Mouse (Mus musculus) embryonic facial prominence, embryonic 10.5 days (tissue): ENCODE data around the gene Sec23a. TPM values are rescaled to one million over a fixed set of nuclear protein-coding genes. Genes with fewer than 3 reads are reported as not detected.
"Not testable (repeated sequence)": the region's sequence is repeated elsewhere in the genome, so short reads cannot be mapped to it uniquely, and the experiment has no call there.

Experiments
- DNase-seq: peaks from one replicate; pipeline ENCODE4 v3.0.0-alpha.2; 2017; ENCODE audit warnings: low spot score
- H3K27ac ChIP-seq: fragments of 300-500 bp; sonication (generic); replicated peaks from 2 replicates; pipeline ENCODE4 v1.5.1; 2016; ENCODE audit warnings: mild to moderate bottlenecking
- H3K27me3 ChIP-seq: fragments of 300-500 bp; sonication (generic); replicated peaks from 2 replicates; pipeline ENCODE4 v1.6.1; 2016; ENCODE audit warnings: low read depth, mild to moderate bottlenecking; ENCODE audit not compliant: poor library complexity, severe bottlenecking
- H3K36me3 ChIP-seq: fragments of 300-500 bp; sonication (generic); replicated peaks from 2 replicates; pipeline ENCODE4 v1.6.1; 2016; ENCODE audit warnings: mild to moderate bottlenecking, moderate library complexity
- H3K4me1 ChIP-seq: fragments of 300-500 bp; sonication (generic); 2 replicates; pipeline ENCODE4 v1.6.1; 2016
- H3K4me3 ChIP-seq: fragments of 300-500 bp; sonication (generic); 2 replicates; pipeline ENCODE4 v1.5.1; 2016; ENCODE audit warnings: mild to moderate bottlenecking, moderate library complexity
- H3K9me3 ChIP-seq: fragments of 300-500 bp; sonication (generic); 2 replicates; pipeline ENCODE4 v1.6.1; 2016; ENCODE audit warnings: mild to moderate bottlenecking
- WGBS: fragments of 180-500 bp; shearing (Covaris S2); methylation state at CpG from one replicate; pipeline ENCODE4 v1.1.7; 2016; 5-methylcytosine and 5-hydroxymethylcytosine counted together
- polyA plus RNA-seq: library from polyadenylated mRNA; unstranded; fragments of >200 nt; fragmentation: Nextera tagmentation; extraction: Ambion mirVana; gene quantifications from 2 replicates; pipeline ENCODE4 v1.2.1, GENCODE M21; 2016

Gene Sec23a
- polyA plus RNA-seq = 59.8 and 60.5 TPM in 2 replicates

DNA sequence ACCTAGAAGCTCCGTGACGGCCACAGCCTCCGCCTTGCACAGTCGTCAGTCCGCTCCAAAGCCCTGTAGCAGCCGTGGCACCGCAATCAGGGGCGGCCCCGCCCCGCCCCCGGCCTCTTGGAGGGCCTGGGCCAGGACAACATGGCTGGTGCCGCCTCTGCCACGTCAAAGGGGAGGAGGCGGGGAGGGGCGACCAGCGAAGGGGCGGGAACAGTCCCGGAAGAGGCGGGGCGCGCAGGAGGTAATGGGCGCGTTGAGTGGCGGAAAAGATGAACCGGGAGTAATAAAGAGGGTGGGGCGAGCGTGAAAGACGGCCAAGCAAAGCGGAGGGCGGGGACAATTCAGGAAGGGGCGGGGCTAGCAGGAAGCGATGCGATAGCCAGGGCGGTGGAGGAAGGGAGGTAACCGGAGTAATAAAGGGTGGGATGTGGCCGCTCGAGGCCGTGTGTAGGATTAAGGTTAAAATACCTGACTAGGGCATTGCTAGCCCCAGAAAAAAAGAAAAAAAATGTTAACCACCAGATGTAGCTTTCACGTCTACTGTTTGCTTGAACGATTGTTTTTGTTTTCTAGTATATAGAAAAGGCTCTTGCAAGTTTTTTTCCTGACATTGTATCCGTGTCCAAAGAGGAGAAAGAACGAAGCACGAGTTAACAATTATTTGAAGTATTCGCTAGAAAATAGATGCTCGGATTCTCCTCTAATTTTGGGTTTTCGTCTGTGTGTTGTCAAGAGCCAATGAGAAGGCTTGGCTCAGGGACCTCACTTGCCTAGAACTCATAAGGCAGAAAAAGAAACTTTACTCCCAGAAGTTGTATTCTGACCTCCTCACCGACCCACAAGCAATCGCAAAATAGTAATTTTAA lies at the start of gene Sec23a:
Sec23a (minus strand) TSS at position 174 of the 866 bp plus-strand sequence.
- Histone ChIP-seq H3K4me3 (peak within 1 kb of the TSS; percentile 85), H3K27ac (peak within 1 kb of the TSS; percentile 90), H3K4me1 (peaks cover 25% of the 10 kb centered on the region), H3K9me3 (no peaks in the 10 kb centered on the region), H3K27me3 (no peaks in the 10 kb centered on the region), H3K36me3 (peaks cover 29% of the 10 kb centered on the region)
- peak; percentile 99 for DNase-seq
- 1% methylated on average over 48 of the region's 48 CpGs for WGBS

DNA sequence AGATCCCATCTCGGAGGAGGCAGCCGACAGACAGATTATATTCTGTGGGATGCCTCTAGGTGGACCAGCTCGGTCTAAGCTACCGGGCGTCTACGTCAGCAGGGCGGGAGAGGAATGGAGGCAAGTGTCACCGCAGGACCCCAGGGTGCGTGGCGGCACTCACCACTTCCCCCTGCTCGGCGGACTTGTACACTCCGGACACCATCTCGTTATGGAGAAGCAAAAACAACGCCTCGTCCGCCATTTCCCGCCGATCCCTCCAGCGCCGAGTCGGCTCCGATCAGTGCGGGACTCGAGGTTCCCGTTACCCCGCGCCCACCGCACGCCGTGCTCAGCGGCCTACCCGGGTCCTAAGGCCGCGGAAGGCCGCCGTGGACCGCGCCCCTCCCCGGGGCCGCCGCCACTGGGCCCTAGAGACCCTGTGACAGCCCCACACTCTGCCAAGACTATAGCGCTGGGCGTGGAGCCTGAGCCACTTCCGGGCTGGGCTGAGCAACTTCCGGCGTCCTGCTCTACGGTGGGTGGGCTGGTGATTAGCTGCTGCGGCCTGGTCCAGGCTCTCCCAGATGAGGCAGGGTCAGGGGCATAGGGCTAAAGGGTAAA lies 49.3 kb upstream of the Sec23a start, which contains the start of gene Trappc6b:
Trappc6b (minus strand) TSS at position 480 of the 603 bp plus-strand sequence.
- WGBS = under 1% methylated on average over 49 of the region's 49 CpGs
- Histone ChIP-seq H3K27ac (peak within 1 kb of the TSS; percentile 96), H3K36me3 (peaks cover 32% of the 10 kb centered on the region), H3K9me3 (no peaks in the 10 kb centered on the region), H3K4me1 (peaks cover 17% of the 10 kb centered on the region), H3K4me3 (peak within 1 kb of the TSS; percentile 84), H3K27me3 (no peaks in the 10 kb centered on the region)
- peak; percentile 89 for DNase-seq

DNA sequence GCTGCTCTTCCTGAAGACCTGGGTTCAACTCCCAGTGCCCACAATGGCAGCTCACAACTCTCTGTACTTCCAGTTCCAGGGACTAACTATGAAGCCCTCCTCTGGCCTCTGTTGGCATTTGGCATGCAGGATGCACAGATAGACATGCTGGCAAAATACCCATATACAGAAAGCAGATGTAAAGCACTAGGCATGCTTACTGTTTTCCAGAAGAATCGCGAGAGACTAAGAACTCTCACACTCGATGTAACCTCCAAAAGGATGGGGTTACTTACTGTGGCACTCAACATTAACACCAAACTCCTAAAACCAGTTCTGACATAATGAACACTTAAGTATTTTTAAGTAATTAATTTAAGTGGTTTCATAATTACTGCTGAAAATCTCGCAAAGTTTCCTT lies 48.5 kb upstream of the Sec23a start:
- Histone ChIP-seq H3K27ac (peak overlapping the region; percentile 96), H3K27me3 (no peaks in the 10 kb centered on the region), H3K9me3 (no peaks in the 10 kb centered on the region), H3K4me3 (peak overlapping the region; percentile 84), H3K4me1 (peaks cover 14% of the 10 kb centered on the region), H3K36me3 (peaks cover 40% of the 10 kb centered on the region)
- no peak for DNase-seq
- WGBS = 63% methylated on average over 4 of the region's 4 CpGs

DNA sequence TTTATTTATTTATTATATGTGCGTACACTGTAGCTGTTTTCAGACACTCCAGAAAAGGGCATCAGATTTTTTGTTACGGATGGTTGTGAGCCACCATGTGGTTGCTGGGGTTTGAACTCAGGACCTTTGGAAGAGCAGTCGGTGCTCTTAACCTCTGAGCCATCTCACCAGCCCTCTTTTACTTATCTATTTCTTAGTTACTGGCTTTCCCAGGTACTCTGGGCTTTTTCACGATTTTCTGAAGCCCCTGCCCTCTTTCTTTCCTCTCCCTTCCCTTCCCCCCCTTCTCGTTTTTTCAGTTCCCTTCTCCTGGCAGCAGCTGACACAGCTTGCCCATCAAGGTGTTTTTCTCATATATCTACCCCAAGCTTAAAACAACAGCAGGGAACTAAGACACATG lies 46.4 kb upstream of the Sec23a start:
- H3K27ac ChIP-seq, H3K4me3 ChIP-seq, H3K27me3 ChIP-seq, DNase-seq, H3K9me3 ChIP-seq: not testable (repeated sequence)
- 88% methylated on average over 5 of the region's 5 CpGs for WGBS
- peaks cover 54% of the 10 kb centered on the region for H3K36me3 ChIP-seq
- peaks cover 14% of the 10 kb centered on the region for H3K4me1 ChIP-seq

GRCm38 (mm10) chr12:59056222-59056621 lies 44.4 kb upstream of the Sec23a start:
- H3K27me3 ChIP-seq = no peaks in the 10 kb centered on the region
- H3K9me3 ChIP-seq = no peaks in the 10 kb centered on the region
- DNase-seq = no peak
- 97% methylated on average over 11 of the region's 11 CpGs for WGBS
- H3K27ac ChIP-seq = no peak overlapping the region
- peaks cover 65% of the 10 kb centered on the region for H3K36me3 ChIP-seq
- H3K4me3 ChIP-seq = no peak overlapping the region
- peaks cover 12% of the 10 kb centered on the region for H3K4me1 ChIP-seq

DNA sequence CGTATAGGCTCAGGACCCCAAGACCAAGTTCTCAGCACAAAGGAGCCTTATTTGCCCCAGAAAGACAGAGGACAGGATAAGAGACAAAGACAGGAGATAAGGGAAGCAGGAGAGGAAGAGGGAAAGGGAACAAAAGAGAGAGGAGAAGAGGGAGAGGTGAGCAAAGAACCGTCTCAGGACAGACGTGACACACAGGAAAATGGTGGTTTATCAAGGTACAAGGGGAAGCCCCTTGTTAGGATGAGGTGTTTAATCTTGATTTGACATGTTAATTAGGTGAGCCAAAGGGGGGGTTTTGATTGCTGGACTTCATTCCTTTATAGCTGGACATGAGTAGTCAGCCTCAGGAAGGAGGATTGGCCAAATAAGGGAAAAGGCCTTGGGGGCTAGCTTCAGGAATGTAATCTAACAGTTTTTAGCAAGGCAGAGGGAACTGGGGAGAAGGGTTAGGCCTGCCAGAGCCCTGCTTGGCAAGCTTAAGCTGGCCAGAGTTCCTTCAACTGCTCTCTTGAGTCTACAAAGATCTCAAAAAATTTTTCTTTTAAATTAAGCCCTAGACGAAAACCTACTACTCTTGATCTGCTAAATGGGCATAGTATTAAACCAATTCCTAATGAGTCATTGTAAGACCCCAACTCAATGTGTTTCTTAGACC lies 43.5 kb upstream of the Sec23a start:
- 85% methylated on average over 4 of the region's 4 CpGs for WGBS
- no peaks in the 10 kb centered on the region for H3K27me3 ChIP-seq
- no peak overlapping the region for H3K4me3 ChIP-seq
- H3K4me1 ChIP-seq = peaks cover 8% of the 10 kb centered on the region
- peaks cover 70% of the 10 kb centered on the region for H3K36me3 ChIP-seq
- H3K9me3 ChIP-seq = no peaks in the 10 kb centered on the region
- no peak for DNase-seq
- no peak overlapping the region for H3K27ac ChIP-seq

GRCm38 (mm10) chr12:59053976-59054375 lies 42.2 kb upstream of the Sec23a start:
- no peak for DNase-seq
- Histone ChIP-seq H3K27me3 (no peaks in the 10 kb centered on the region), H3K4me3 (no peak overlapping the region), H3K9me3 (no peaks in the 10 kb centered on the region), H3K36me3 (peaks cover 76% of the 10 kb centered on the region), H3K4me1 (no peaks in the 10 kb centered on the region), H3K27ac (no peak overlapping the region)

DNA sequence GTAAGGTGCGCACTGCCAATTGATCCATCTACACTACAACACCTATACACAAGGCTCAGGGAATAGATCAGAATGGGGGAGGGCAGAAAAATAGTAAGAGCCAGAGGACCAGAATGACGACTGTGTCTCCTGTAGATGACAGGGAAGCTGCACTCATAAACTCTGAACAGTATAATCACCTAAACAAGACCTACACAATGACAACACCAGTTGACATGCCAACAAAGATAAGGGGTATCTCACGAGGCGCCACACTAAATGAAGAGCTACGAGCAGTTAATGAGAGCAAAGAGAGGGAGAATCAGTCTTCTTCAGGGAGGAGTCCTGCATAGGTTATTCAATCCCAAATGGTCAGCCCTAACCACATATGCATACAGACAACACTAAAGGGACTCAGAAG lies 41.3 kb upstream of the Sec23a start:
- peaks cover 78% of the 10 kb centered on the region for H3K36me3 ChIP-seq
- H3K4me1 ChIP-seq = no peaks in the 10 kb centered on the region
- no peaks in the 10 kb centered on the region for H3K9me3 ChIP-seq
- no peak overlapping the region for H3K4me3 ChIP-seq
- H3K27ac ChIP-seq = no peak overlapping the region
- DNase-seq = no peak
- WGBS = 92% methylated on average over 5 of the region's 5 CpGs
- H3K27me3 ChIP-seq = no peaks in the 10 kb centered on the region

DNA sequence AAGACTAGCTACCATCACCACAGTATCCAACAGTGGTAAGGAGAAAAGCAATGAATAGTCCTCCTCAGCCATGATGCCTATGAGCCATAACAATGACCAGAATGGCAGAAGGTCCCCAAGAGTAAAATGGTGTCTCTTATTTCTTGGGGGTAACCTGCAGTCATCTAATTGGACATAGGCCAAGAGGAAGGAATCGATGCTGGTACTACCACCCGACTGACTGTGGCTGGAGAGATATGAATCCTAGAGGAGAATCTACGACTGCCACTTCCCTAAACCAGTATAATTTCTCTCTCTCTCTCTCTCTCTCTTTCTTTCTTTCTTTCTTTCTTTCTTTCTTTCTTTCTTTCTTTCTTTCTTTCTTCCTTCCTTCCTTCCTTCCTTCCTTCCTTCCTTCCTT lies 40.7 kb upstream of the Sec23a start:
- H3K27ac ChIP-seq = no peak overlapping the region
- H3K36me3 ChIP-seq = peaks cover 78% of the 10 kb centered on the region
- no peaks in the 10 kb centered on the region for H3K4me1 ChIP-seq
- H3K4me3 ChIP-seq = no peak overlapping the region
- DNase-seq = no peak
- no peaks in the 10 kb centered on the region for H3K27me3 ChIP-seq
- H3K9me3 ChIP-seq = no peaks in the 10 kb centered on the region
- 93% methylated on average over 3 of the region's 3 CpGs for WGBS

GRCm38 (mm10) chr12:59040851-59041250 lies 29.0 kb upstream of the Sec23a start:
- 0 out of 2 replicates have a peak, but pooled peaks cover 4% of the 10 kb centered on the region for H3K4me1 ChIP-seq
- no peak overlapping the region for H3K27ac ChIP-seq
- peaks cover 42% of the 10 kb centered on the region for H3K36me3 ChIP-seq
- H3K9me3 ChIP-seq = no peaks in the 10 kb centered on the region
- DNase-seq = no peak
- H3K4me3 ChIP-seq = no peak overlapping the region
- WGBS = 23% methylated on average over 7 of the region's 7 CpGs
- H3K27me3 ChIP-seq = no peaks in the 10 kb centered on the region

DNA sequence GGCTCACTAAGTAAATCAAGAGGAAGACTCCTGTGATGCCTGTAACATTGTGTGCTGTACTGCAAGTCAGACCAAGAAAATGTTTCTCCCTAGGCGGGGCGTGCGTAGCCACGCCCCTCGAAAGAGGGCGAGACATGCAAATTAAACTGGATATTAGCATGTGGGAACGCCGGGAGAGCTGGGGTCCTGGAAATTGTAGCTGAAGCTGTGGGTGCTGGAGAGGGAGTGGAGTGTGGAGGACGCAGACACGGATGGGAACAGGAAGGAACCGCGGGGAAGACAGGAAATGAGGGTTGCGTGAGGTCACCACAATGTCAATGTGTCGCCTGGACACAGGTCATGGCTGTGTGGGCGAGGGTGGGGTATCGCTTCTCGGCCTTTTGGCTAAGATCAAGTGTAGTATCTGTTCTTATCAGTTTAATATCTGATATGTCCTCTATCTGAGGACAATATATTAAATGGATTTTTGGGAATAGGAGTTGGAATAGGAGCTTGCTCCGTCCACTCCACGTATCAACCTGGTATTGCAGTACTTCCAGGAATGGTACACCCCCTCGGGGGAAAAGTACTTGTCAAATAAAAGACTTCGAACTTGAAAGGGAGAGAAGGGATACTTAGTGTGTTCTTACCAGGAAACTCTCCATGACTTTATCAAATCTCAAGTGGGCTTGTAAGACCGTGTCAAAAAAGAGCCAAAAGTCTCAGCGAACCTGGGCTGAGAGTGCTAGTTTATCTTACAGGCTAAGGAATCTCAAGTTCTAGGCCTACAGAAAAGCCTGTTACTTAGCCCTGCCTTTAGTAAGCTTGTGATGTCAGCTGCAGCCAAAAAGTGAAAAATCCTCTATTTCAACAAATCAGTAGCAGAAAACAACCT lies 28.4 kb upstream of the Sec23a start:
- H3K36me3 ChIP-seq = peaks cover 36% of the 10 kb centered on the region
- 1% methylated on average over 23 of the region's 23 CpGs for WGBS
- no peaks in the 10 kb centered on the region for H3K27me3 ChIP-seq
- 0 out of 2 replicates have a peak, but pooled peaks cover 4% of the 10 kb centered on the region for H3K4me1 ChIP-seq
- H3K9me3 ChIP-seq = no peaks in the 10 kb centered on the region
- peak overlapping the region; percentile 97 for H3K27ac ChIP-seq
- H3K4me3 ChIP-seq = peak overlapping the region; percentile 44
- peak; percentile 79 for DNase-seq
